Mouse (Mus musculus) right cerebral cortex, postnatal 4 days (tissue): Measurements from ENCODE around the gene Nipa1.

Source experiments
- DNase-seq: peaks from one replicate; pipeline ENCODE4 v3.0.0-alpha.2; 2022

Nipa1 gene

GRCm38 (mm10) chr7:55998997-55999396 lies 20.8 kb downstream of the Nipa1 start:
- no peak for DNase-seq

- no peak for DNase-seq
Measured at GRCm38 (mm10) chr7:55995013-55995412, 24.7 kb downstream of the Nipa1 start.

- no peak for DNase-seq
Measured at GRCm38 (mm10) chr7:55991858-55992257, 27.9 kb downstream of the Nipa1 start.

GRCm38 (mm10) chr7:55991129-55991528 lies 28.6 kb downstream of the Nipa1 start:
- DNase-seq = no peak

GRCm38 (mm10) chr7:55986526-55987214 lies 33.1 kb downstream of the Nipa1 start:
- peak; percentile 89 for DNase-seq

GRCm38 (mm10) chr7:55984754-55985153 lies 35.0 kb downstream of the Nipa1 start:
- no peak for DNase-seq

- DNase-seq = no peak
Measured at GRCm38 (mm10) chr7:55983107-55983506, 36.6 kb downstream of the Nipa1 start.

GRCm38 (mm10) chr7:55982010-55982700 lies 37.6 kb downstream of the Nipa1 start:
- DNase-seq = no peak

GRCm38 (mm10) chr7:55981511-55981910 lies 38.2 kb downstream of the Nipa1 start:
- no peak for DNase-seq

GRCm38 (mm10) chr7:55974429-55974828 lies 45.3 kb downstream of the Nipa1 start:
- DNase-seq = no peak

GRCm38 (mm10) chr7:55969415-55969814 lies 50.3 kb downstream of the Nipa1 start:
- no peak for DNase-seq

- no peak for DNase-seq
Measured at GRCm38 (mm10) chr7:55968258-55968901, 51.4 kb downstream of the Nipa1 start.

- no peak for DNase-seq
Measured at GRCm38 (mm10) chr7:55966866-55967460, 52.8 kb downstream of the Nipa1 start.

GRCm38 (mm10) chr7:55962004-55962908 lies 57.5 kb downstream of the Nipa1 start, which contains the start of gene Nipa2:
Gene Nipa2 (minus strand): TSS chr7:55962476.
- peak; percentile 96 for DNase-seq

GRCm38 (mm10) chr7:55960506-55960905 lies 59.2 kb downstream of the Nipa1 start:
- DNase-seq = no peak

- no peak for DNase-seq
Measured at GRCm38 (mm10) chr7:55959801-55960200, 60.0 kb downstream of the Nipa1 start.

GRCm38 (mm10) chr7:55957916-55958315 lies 61.8 kb downstream of the Nipa1 start:
- no peak for DNase-seq

GRCm38 (mm10) chr7:55957178-55957577 lies 62.6 kb downstream of the Nipa1 start:
- no peak for DNase-seq

- DNase-seq = no peak
Measured at GRCm38 (mm10) chr7:55956054-55956453, 63.7 kb downstream of the Nipa1 start.

- DNase-seq = no peak
Measured at GRCm38 (mm10) chr7:55938341-55938740, 81.4 kb downstream of the Nipa1 start.

- no peak for DNase-seq
Measured at GRCm38 (mm10) chr7:55935025-55935424, 84.7 kb downstream of the Nipa1 start.

- DNase-seq = no peak
Measured at GRCm38 (mm10) chr7:55928649-55929048, 91.1 kb downstream of the Nipa1 start.
